Mouse (Mus musculus) layer of hippocampus, adult 9-10 months (tissue): ENCODE measurements around the gene Ifngr1.

Experiments
- DNase-seq: peaks from one replicate; pipeline ENCODE4 v3.0.0; 2022; ENCODE audit warnings: low spot score

Ifngr1 gene

DNA sequence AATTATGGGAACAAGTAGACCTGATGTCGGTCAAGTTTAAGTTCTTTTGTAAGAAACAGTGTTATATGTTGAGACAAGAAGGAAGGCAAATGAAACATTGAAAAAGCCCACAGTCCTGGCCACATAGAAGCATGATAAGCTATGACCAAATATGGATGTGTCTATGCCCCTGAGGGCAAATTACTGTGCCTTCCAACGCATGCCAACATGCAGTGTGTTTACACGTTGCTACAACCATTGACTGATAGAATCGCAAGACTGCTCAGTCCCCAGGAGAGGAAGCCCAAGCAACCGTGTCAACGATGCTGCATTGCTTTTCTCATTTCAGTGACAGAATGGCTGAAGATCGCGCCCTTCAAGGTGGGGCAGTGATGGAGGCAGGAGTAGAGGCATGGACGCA lies 65.7 kb downstream of the Ifngr1 start:
- DNase-seq, result no peak
